ENCODE assay signal across 18 mouse cellular contexts in genomic region chr3:135843707-135844106, GRCm38 (mm10). TPM values are rescaled to one million over a fixed set of nuclear protein-coding genes. Genes with fewer than 3 reads are reported as not detected.
DNase-seq lines count a peak whose midpoint lies in the region; ATAC-seq and TF ChIP-seq lines count a peak whose summit lies in the region.
"Had no signal": no experiment of that assay in that cellular context is flagged by ENCODE, and none has a peak within 500 bp of the region (broad histone marks: within the 10 kb centered on the region; RNA-seq: fewer than 3 reads in every experiment).

No protein-coding gene starts in this region.

- no peak for TF ChIP-seq CTCF in CH12.LX (conservative IDR thresholded peaks at IDR 0.05 in 1 of 2, IDR thresholded peaks at IDR 0.05 in 1 of 2; ENCODE audit: low read depth in 2 of 2, low read length in 2 of 2)

- no peak for TF ChIP-seq EP300 in CH12.LX (IDR thresholded peaks at IDR 0.05; ENCODE audit: low read length)

- H3K4me1 ChIP-seq in heart, embryonic 15.5 days (replicated peaks): peaks cover 7% of the 10 kb centered on the region
- H3K4me1 ChIP-seq in CH12.LX (ENCODE audit: control insufficient read depth in 1 of 2, insufficient read depth in 2 of 2): peaks cover 3 to 4% of the 10 kb centered on the region in 2 experiments; a peak in 2 of 4 replicates
- peaks cover 72% of the 10 kb centered on the region for H3K4me1 ChIP-seq in liver, embryonic 12.5 days
- H3K4me1 ChIP-seq: midbrain, embryonic 12.5 days had no signal

- WGBS in heart, embryonic 15.5 days: 26% methylated on average over 8 of the region's 8 CpGs
- WGBS in liver, embryonic 12.5 days (ENCODE audit: insufficient replicate concordance): 23% methylated on average over 8 of the region's 8 CpGs

- no peak for DNase-seq in heart, postnatal 10 days
- no peak for DNase-seq in CH12.LX (ENCODE audit: extremely low read depth)
- DNase-seq in MEL-GATA-1-ER (ENCODE audit: extremely low read depth, low read depth): peak; percentile 72
- no peak for DNase-seq in layer of hippocampus, adult 8-10 months (ENCODE audit: low spot score in 2 of 2)
- no peak for DNase-seq in frontal cortex, postnatal 25 days (ENCODE audit: low spot score in 2 of 2)
- no peak for DNase-seq in urinary bladder, adult 18-20 months (ENCODE audit: low spot score in 2 of 2)
- DNase-seq: cerebellum, adult 2 months; embryo, embryonic 11 days; kidney, adult 11 months; kidney, postnatal 4 days; layer of hippocampus, postnatal 36 days; lung, postnatal 10 days; right cerebral cortex, postnatal 25 days; thymus, postnatal 25 days had no signal

- no peak for TF ChIP-seq POLR2A in CH12.LX (IDR thresholded peaks at IDR 0.05; ENCODE audit: low read depth, low read length)

- H3K36me3 ChIP-seq in heart, embryonic 15.5 days: no peaks in the 10 kb centered on the region
- H3K36me3 ChIP-seq in CH12.LX (replicated peaks in 1 of 2; ENCODE audit: control insufficient read depth in 1 of 2, insufficient read depth in 1 of 2, low read length in 1 of 2): no peaks in the 10 kb centered on the region
- peaks cover 32% of the 10 kb centered on the region for H3K36me3 ChIP-seq in liver, embryonic 12.5 days
- H3K36me3 ChIP-seq: limb, embryonic 12.5 days; midbrain, embryonic 12.5 days had no signal

- TF ChIP-seq RAD21 in CH12.LX (IDR thresholded peaks at IDR 0.05; ENCODE audit: low read depth, low read length): no peak

- in situ Hi-C loops in CH12.LX (cut with MboI; ENCODE audit: low pct_ligation_motif_present, low pct_unique_long_range_greater_than_20kb, low sequenced_read_pairs): no loop called here

- H3K27ac ChIP-seq in heart, embryonic 15.5 days: no peak overlapping the region
- H3K27ac ChIP-seq in CH12.LX (ENCODE audit: insufficient read depth, low read depth): no peak overlapping the region
- peak overlapping the region; percentile 85 for H3K27ac ChIP-seq in liver, embryonic 12.5 days
- H3K27ac ChIP-seq: limb, embryonic 12.5 days; midbrain, embryonic 12.5 days had no signal

- H3K4me2 ChIP-seq in heart, embryonic 15.5 days: peak overlapping the region; percentile 29; the same call in 1 of the 2 replicates
- peak overlapping the region; percentile 48 for H3K4me2 ChIP-seq in CH12.LX (ENCODE audit: insufficient read depth, low read depth, poor library complexity, severe bottlenecking)
- peak overlapping the region; percentile 59 for H3K4me2 ChIP-seq in liver, embryonic 12.5 days
- H3K4me2 ChIP-seq: limb, embryonic 12.5 days; midbrain, embryonic 12.5 days had no signal

- no peak overlapping the region for H3K4me3 ChIP-seq in heart, embryonic 15.5 days
- H3K4me3 ChIP-seq in CH12.LX (replicated peaks in 1 of 3; ENCODE audit: low read depth in 2 of 3, low read length in 2 of 3, poor library complexity in 1 of 3): no peak overlapping the region
- peak overlapping the region; percentile 17 for H3K4me3 ChIP-seq in liver, embryonic 12.5 days
- H3K4me3 ChIP-seq: limb, embryonic 12.5 days; midbrain, embryonic 12.5 days had no signal

- intact Hi-C loops in heart, postnatal 10 days (cut with DNase I): no loop called here

- H3K9ac ChIP-seq in heart, embryonic 15.5 days: no peak overlapping the region
- H3K9ac ChIP-seq in CH12.LX (ENCODE audit: insufficient read depth, low read depth): 0 out of 2 replicates have a peak overlapping the region, but pooled peaks have one; percentile 11
- H3K9ac ChIP-seq in liver, embryonic 12.5 days: 0 out of 2 replicates have a peak overlapping the region, but pooled peaks have one; percentile 0
- H3K9ac ChIP-seq: limb, embryonic 12.5 days; midbrain, embryonic 12.5 days had no signal

- H3K79me2 ChIP-seq in CH12.LX (replicated peaks; ENCODE audit: control insufficient read depth, extremely low read depth, insufficient read depth, poor library complexity, severe bottlenecking): no peaks in the 10 kb centered on the region

- no peaks in the 10 kb centered on the region for H3K27me3 ChIP-seq in heart, embryonic 15.5 days
- H3K27me3 ChIP-seq in CH12.LX (replicated peaks): no peaks in the 10 kb centered on the region
- no peaks in the 10 kb centered on the region for H3K27me3 ChIP-seq in liver, embryonic 12.5 days (replicated peaks)
- H3K27me3 ChIP-seq: limb, embryonic 12.5 days; midbrain, embryonic 12.5 days had no signal

- dilution Hi-C loops in CH12.LX (cut with MboI; ENCODE audit: extremely low pct_ligation_motif_present, extremely low pct_unique_long_range_greater_than_20kb, low sequenced_read_pairs): no loop called here

- H3K9me3 ChIP-seq in heart, embryonic 15.5 days (replicated peaks): no peaks in the 10 kb centered on the region
- no peaks in the 10 kb centered on the region for H3K9me3 ChIP-seq in CH12.LX (replicated peaks; ENCODE audit: low read length)
- no peaks in the 10 kb centered on the region for H3K9me3 ChIP-seq in liver, embryonic 12.5 days (replicated peaks)
- H3K9me3 ChIP-seq: limb, embryonic 12.5 days; midbrain, embryonic 12.5 days had no signal

- peak; percentile 80 for ATAC-seq in heart, embryonic 15.5 days (replicated peaks; ENCODE audit: insufficient number of reproducible peaks, insufficient read depth, low FRiP score, low read depth)
- ATAC-seq in liver, embryonic 12.5 days: peak; percentile 98

TF ChIP-seq in CH12.LX, 34 proteins besides CTCF, POLR2A, EP300 and RAD21:
- TF ChIP-seq MXI1 (IDR thresholded peaks at IDR 0.05; ENCODE audit: low read depth, low read length) (peak; percentile 41; the same call in 1 of the 2 replicates), UBTF (IDR thresholded peaks at IDR 0.05; ENCODE audit: low read depth, low read length) (no peak), NELFE (IDR thresholded peaks at IDR 0.05; ENCODE audit: low read depth, low read length) (no peak), BHLHE40 (IDR thresholded peaks at IDR 0.05; ENCODE audit: low read depth, low read length) (0 out of 2 replicates have a peak, but pooled peaks have one; percentile 23)

RNA-seq across cellular contexts. Expression of gene Slc39a8, which starts 18.6 kb away (rescaled TPM):
- 11.9 and 15.1 TPM in 2 replicates for polyA plus RNA-seq in heart, embryonic 15.5 days (2015; fragmentation: Nextera tagmentation; extraction: Ambion mirVana)
- 1 to 10 TPM; 5.5 to 6.2 TPM for total RNA-seq in heart, postnatal 10 days (2021)
- total RNA-seq in CH12.LX (2012; rRNA removed): 0.30 and 0.50 TPM in 2 replicates
- 0.64 and 0.72 TPM in 2 replicates for total RNA-seq in CH12.LX (2014; rRNA removed)
- polyA plus RNA-seq in CH12.LX (2012; ENCODE audit: insufficient read length, low read depth): 0.59 and 1.2 TPM in 2 replicates
- 103 and 108 TPM in 2 replicates for polyA plus RNA-seq in liver, embryonic 12.5 days (2016; fragmentation: Nextera tagmentation; extraction: Ambion mirVana)
- total RNA-seq in layer of hippocampus, adult 8-10 months (2022): 1 to 10 TPM; 3.2 to 3.8 (median 3.4) TPM
